Mouse (Mus musculus): ENCODE results near the gene Gm11444. TPM values are rescaled to one million over a fixed set of nuclear protein-coding genes. Genes with fewer than 3 reads are reported as not detected.

Gene Gm11444
- total RNA-seq, 2 experiments from 2014 or later: not detected

DNA sequence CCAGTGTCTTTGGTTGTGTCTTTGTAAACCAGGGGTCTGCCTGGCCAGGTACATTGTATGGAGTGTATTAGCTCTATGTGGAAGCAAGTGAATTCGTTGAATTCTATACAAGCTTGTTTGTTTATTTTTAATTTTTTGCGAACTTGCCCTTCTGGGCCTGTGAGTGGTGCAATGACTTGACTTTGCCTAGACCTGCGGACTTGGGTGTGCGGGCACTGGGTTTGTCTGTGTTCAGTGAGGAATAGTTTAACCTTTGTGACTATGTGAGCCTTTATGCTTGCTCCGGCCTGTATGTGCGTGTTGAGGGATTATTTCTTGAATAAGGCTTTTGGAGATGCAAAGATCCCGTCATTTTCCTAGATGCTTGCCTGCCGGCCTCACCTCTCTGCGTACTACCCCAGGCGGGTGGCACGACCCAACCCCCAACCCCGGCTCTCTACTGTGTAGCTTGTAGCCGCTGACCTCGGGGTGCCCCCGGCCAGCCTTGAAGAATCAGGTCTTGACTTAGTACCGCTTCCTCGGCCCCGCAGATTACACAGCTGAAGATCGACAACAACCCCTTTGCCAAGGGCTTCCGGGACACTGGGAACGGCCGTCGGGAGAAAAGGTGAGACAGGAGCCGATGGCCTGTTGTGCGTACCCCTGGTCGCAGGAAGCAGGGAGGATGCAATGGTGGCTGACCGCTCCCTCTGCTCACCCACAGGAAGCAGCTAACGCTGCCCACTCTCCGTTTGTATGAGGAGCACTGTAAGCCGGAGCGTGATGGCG is 13.4 kb downstream of the Gm11444 start:
- DNase-seq (ENCODE audit: extremely low spot score in 1 of 2, low spot score in 1 of 2): no peak

DNA sequence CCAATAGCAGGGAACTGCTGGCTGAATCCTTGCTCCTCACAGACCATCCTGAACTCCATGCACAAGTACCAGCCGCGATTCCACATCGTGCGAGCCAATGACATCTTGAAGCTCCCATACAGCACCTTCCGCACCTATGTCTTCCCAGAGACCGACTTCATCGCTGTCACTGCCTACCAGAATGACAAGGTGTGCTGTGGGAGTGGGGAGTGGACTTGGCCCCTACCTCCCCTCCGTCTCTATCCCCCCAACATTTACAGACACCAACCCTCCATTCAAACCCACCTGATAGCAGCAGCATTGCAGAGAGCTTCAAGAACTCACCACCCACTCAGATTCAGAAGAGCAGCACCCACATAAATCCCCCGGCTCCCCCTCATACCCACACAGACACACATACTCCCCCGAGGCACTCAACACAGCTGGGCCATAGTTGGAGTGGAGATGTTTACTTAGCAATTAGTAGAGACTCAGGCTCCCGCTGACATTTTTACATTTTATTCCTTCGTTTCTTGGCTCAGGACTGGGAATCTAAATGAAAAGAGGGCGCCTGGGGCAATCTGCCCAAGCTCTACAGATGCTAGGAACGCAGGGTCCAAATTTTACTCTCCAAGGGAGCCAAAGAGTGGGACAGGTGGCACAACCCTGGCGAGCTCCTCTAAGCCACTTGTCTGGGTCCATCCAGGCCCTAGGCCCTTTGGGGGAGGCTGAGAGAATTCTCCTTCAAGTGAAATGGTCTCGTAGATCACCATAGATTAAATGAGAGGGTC is 14.2 kb downstream of the Gm11444 start:
- DNase-seq (ENCODE audit: extremely low spot score in 1 of 2, low spot score in 1 of 2): no peak

- DNase-seq (ENCODE audit: extremely low spot score in 1 of 2, low spot score in 1 of 2): no peak
Measured at GRCm38 (mm10) chr11:85835001-85835752, 15.0 kb downstream of the Gm11444 start.

- DNase-seq (ENCODE audit: extremely low spot score in 1 of 2, low spot score in 1 of 2): no peak
Measured at GRCm38 (mm10) chr11:85834386-85834931, 15.7 kb downstream of the Gm11444 start.

DNA sequence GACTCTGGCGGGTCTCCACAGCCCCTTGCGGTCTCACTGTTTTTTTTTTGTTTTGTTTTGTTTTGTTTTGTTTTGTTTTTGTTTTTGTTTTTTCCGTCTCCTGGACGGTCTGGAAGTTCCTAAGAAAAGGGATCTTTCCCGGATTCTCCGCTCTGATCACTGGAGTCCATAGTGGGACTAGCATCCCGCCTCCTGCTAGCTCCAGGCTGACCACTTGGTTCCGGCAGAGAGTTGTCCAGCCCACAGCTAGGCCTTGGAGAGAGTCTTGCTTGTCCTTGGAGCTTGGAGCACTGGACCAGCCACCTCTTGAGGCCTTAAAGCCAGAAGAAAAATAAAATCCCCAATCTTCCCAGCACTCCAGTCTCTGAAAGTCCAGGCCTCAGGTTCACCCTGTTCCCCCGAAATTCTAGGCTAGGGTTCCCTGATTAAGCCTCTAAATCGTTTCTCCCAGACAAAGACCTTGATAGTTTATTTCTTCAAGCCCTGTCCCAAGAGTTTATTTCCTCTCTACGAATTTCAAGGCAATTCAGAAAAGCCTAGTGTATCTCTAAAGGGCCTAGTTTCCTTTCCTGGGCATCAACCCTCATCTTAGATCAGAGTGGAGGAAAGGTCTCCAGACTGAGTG is 16.3 kb downstream of the Gm11444 start:
- no peak for DNase-seq (ENCODE audit: extremely low spot score in 1 of 2, low spot score in 1 of 2)

GRCm38 (mm10) chr11:85833081-85833521 is 17.0 kb downstream of the Gm11444 start:
- DNase-seq (ENCODE audit: extremely low spot score in 1 of 2, low spot score in 1 of 2): no peak

DNA sequence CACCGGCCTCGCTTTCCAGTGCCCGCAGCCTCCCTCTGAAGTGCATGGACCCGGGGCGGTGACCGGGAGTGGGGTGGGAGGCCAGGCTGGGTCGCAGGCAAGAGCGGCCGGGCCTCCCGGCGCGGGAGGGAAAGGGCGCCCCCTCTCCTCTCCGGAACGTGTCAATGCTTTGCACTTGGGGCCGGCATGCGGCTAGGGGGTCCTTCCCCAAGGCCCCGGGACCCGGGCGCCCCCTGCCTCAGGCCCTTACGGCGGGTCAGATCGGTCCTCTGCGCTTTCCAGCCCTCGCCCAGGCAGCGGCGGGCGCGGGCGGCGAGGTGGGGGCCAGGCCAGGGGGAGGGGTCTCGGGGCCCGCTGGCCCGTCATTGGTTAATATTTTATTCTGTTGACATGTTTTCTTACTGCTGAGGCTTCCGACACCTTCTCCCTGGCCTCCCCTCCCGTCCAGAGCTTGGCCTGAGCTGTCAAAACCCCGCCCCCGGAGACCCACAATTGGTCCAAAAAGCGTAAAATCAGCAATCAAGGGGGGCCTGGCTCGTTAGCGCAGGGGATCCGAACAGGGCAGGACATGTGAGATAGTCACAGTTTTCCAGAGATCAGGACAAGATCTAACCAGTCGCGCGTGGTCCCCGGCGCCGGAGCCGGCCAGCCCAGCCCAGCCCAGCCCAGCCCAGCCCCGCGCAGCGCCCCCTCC is 17.8 kb downstream of the Gm11444 start, which contains the start of gene Tbx2:
Gene Tbx2, plus strand, starts transcription at position 321 of the 694 bp plus-strand sequence.
- no peak for DNase-seq (ENCODE audit: extremely low spot score in 1 of 2, low spot score in 1 of 2)

DNA sequence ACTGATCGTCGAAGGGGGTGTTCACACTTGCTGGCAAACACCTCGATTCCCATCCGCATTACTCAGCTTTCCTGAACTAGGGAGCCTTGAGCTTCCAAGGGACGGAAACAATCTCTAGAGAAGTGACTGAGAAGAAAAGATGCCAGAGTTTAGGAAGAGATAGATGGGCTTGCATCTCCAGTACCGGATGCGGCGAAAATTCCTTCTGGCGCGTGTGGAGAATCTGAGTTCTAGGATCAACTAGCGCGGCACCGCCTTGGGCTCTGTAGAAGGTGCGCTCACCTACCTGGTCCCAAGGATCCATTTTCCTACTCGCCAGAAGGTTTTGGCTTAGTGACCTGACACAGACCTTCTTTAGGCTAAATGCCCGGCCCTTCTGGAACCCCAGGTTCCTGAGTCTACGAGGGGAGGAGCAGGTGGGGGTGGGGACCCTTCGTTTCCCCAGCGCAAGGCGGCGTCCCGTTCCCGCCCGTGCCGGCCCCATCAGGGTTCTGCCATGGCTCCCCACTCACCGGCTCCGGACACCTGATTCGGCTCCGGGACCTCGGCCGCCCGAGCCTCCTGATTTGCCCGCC is 18.4 kb downstream of the Gm11444 start:
- DNase-seq (ENCODE audit: extremely low spot score in 1 of 2, low spot score in 1 of 2): no peak

DNA sequence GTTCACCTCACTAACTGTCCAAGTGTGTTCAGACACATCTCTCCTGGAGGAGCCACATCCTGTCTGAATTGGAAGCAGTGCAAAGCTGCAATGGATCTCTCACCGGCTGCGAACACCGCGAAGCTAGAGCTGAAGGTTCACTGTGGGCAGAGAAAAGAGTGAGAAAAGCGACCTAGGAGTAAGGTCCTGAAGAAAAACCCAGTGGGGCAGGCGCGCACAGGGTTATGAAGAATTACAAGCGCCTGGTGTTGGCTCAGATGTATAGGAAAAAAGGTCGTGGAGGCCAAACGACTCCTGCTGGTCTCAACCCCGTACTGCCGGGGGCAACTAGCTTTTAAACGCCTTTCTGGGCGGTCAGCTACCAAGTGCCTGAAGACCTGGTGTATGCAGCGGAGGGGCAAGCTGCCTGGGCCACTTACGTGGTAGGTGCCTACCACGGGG is 19.2 kb downstream of the Gm11444 start:
- DNase-seq (ENCODE audit: extremely low spot score in 1 of 2, low spot score in 1 of 2): no peak

DNA sequence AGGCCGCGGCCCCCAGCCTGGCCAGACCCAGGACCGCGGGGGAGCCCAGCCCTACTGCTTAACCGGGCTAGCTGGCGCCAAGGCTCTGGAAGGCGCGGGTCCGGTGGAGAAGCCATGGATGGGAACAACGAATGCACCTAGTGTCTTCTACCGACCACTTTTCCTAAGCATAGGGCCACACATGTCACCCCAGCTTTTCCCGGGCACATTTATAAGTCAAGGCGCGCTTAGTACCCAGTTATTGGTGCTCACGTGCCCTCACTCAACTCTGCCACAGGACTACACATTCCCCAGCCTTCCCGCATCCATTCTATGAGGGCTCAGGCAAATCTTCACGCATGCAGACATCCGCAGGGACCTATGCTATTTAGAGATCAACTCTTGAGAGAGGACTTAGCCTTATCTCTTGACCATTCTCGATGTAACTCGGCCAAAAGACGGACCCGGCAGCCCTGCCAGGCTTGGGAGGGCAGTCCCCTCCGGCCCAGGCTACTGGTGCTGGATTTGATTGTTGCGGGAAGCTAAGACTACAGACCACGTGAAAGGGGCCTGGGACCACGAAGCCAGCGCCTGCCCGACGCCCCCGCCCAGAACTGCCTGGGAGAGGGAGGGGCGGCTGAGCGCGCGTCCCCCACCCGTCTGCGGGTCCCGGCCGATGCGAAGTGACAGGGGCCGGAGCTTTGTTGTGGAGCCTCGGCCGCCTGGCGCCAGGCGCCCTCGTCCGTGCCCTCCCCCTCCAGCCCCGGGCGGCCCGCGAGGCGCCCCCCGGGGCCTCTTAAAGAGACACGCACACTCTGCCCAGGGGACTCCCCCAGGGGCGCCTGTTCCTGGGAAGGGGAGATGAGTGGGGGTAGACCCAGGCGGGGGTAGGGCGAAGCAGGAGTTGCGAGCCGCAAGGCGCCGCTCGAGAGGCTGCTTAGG is 20.4 kb downstream of the Gm11444 start:
- DNase-seq (ENCODE audit: extremely low spot score in 1 of 2, low spot score in 1 of 2): no peak

- DNase-seq (ENCODE audit: extremely low spot score in 1 of 2, low spot score in 1 of 2): no peak
Measured at GRCm38 (mm10) chr11:85828691-85829519, 21.2 kb downstream of the Gm11444 start.

- no peak for DNase-seq (ENCODE audit: extremely low spot score in 1 of 2, low spot score in 1 of 2)
Measured at GRCm38 (mm10) chr11:85827342-85827741, 22.8 kb downstream of the Gm11444 start.

- no peak for DNase-seq (ENCODE audit: extremely low spot score in 1 of 2, low spot score in 1 of 2)
Measured at GRCm38 (mm10) chr11:85825823-85826222, 24.3 kb downstream of the Gm11444 start.

- DNase-seq (ENCODE audit: extremely low spot score in 1 of 2, low spot score in 1 of 2): no peak
Measured at GRCm38 (mm10) chr11:85825031-85825430, 25.1 kb downstream of the Gm11444 start.

- no peak for DNase-seq (ENCODE audit: extremely low spot score in 1 of 2, low spot score in 1 of 2)
Measured at GRCm38 (mm10) chr11:85823794-85824193, 26.3 kb downstream of the Gm11444 start.

DNA sequence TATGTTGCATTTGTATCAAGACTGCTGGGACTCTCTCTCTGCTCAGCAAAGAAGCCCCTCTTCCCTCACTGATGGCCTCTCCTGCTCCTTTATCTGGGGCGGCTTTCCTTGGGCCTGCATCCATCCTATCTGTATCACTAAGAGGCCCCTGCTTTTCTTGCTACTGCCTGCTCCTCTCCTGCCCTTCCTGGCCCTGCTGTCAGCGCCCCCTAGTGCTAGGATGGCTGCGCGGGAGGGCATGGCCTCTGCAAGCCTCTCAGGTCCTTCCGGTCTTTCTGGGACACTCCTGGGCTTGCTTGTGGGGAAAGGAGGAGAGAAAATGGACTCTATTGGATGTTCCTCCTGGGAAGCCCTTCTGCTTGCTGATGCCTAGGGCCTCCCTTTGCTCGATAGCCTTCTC is 27.0 kb downstream of the Gm11444 start:
- peak in 1 of 2 experiments; percentile 78 for DNase-seq (ENCODE audit: extremely low spot score in 1 of 2, low spot score in 1 of 2)

DNA sequence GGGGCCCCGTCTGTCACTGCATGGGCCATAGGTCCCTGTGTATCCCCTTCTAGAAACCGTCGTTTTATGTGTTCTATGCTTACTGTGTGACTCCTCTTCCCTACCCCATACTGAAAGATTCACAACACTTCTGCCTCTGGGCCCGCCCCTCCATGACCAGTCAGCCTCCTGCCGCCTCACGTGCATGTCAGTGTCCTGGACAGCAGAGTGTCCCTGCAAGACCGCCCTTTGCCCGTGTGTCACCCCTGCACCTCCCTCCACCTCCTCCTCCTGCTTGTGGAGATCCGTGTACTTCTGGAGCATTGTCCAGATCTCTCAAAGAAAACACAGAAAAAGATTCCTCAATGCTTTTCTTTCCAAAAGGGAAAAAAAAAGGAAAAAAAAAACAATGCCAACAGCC is 28.5 kb downstream of the Gm11444 start:
- no peak for DNase-seq (ENCODE audit: extremely low spot score in 1 of 2, low spot score in 1 of 2)
